Mouse (Mus musculus): ENCODE measurements around the gene Dnmt3a. TPM values are rescaled to one million over a fixed set of nuclear protein-coding genes. Genes with fewer than 3 reads are reported as not detected.

Gene Dnmt3a
- polyA plus RNA-seq, 1 experiment from 2014 or later: 61.9 TPM

DNA sequence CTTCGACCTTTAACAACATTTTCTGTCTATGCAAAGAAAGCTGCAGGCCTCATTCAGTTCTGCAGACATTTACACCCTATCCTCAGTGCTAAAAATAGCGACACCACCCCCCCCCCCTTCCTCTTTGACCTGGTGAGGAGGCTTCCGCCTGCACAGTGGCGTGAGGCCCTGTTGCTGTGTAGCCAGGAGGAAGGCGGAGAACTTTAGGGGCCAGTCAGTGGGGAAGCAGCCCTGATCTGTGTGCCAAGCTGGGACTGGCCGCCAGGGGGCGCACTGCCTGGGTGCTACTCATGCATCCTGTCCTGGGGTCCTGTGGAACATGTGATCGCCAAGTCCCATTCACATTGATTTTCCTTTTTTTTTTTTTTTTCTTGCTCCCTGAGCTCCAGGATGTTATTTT is 24.3 kb upstream of the Dnmt3a start:
- Histone ChIP-seq H3K4me3 (replicated peaks; ENCODE audit: low read length) (no peak overlapping the region), H3K4me1 (replicated peaks; ENCODE audit: control insufficient read depth, insufficient read depth, low read length) (peaks cover 46% of the 10 kb centered on the region), H3K27me3 (ENCODE audit: control insufficient read depth, insufficient read depth, low read length) (no peaks in the 10 kb centered on the region), H3K4me2 (replicated peaks) (no peak overlapping the region), H3K36me3 (replicated peaks; ENCODE audit: control insufficient read depth, insufficient read depth) (no peaks in the 10 kb centered on the region), H3K9me3 (ENCODE audit: control insufficient read depth, low read length) (no peaks in the 10 kb centered on the region), H3K27ac (peak overlapping the region; percentile 68), H3K9ac (no peak overlapping the region)
- DNase-seq (ENCODE audit: low spot score) (peak; percentile 76), ATAC-seq (ENCODE audit: low FRiP score) (peak; percentile 53; the same call in 1 of the 2 replicates)
- 16% methylated on average over 8 of the region's 8 CpGs for WGBS

GRCm38 (mm10) chr12:3783196-3783825 is 22.5 kb upstream of the Dnmt3a start:
- Histone ChIP-seq H3K4me1 (replicated peaks; ENCODE audit: control insufficient read depth, insufficient read depth, low read length) (peaks cover 52% of the 10 kb centered on the region), H3K4me3 (replicated peaks; ENCODE audit: low read length) (no peak overlapping the region), H3K9ac (no peak overlapping the region), H3K27ac (peak overlapping the region; percentile 80), H3K4me2 (replicated peaks) (no peak overlapping the region), H3K36me3 (replicated peaks; ENCODE audit: control insufficient read depth, insufficient read depth) (no peaks in the 10 kb centered on the region), H3K9me3 (ENCODE audit: control insufficient read depth, low read length) (no peaks in the 10 kb centered on the region), H3K27me3 (ENCODE audit: control insufficient read depth, insufficient read depth, low read length) (no peaks in the 10 kb centered on the region)
- ATAC-seq (ENCODE audit: low FRiP score): peak; percentile 55; the same call in 1 of the 2 replicates
- 43% methylated on average over 3 of the region's 3 CpGs for WGBS
- peak; percentile 59 for DNase-seq (ENCODE audit: low spot score)

DNA sequence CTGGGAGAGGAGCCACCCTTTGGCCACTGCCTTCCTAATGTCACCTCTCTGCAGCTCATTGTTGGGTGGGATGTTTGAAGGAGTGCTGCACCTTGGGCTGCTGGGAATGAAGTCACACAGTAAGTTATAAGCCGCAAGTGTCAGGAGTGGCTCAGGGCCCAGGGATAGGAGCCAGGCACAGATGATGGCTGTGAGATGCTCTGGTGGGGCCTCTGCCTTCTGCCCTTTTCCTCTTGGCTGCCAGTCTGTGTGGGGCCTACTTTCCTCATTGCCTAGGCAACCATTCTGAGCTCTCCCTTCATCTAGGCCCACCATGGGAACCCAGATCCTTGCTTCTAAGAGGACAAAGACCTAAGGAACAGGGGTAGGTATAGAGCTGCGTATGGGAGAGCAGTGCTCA is 21.5 kb upstream of the Dnmt3a start:
- ATAC-seq (ENCODE audit: low FRiP score) (no peak), DNase-seq (ENCODE audit: low spot score) (no peak)

DNA sequence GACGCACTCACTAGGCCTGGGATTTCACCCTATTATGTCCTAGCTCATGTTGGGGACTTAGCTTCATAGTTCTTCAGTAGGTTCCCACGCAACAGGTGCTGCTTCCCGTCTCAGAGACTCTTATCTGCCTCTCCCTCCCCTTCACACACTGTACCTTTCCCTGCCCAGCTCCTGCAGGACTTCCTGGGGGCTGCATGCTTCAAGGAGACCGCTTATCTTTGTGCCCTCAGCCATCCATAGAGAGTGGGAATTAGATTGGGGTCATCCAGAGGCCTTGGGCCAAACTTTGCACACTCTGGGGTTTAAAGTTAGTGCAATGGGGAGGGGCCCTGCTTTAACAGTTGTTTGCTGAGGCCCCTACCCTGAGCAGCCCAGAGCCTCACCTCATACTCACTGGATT is 21.1 kb upstream of the Dnmt3a start:
- no peaks in the 10 kb centered on the region for H3K9me3 ChIP-seq (ENCODE audit: control insufficient read depth, low read length)
- 74% methylated on average over 4 of the region's 4 CpGs for WGBS
- ATAC-seq (ENCODE audit: low FRiP score) (no peak), DNase-seq (ENCODE audit: low spot score) (no peak)
- H3K27ac ChIP-seq: no peak overlapping the region
- no peak overlapping the region for H3K4me3 ChIP-seq (replicated peaks; ENCODE audit: low read length)
- no peaks in the 10 kb centered on the region for H3K36me3 ChIP-seq (replicated peaks; ENCODE audit: control insufficient read depth, insufficient read depth)
- peaks cover 53% of the 10 kb centered on the region for H3K4me1 ChIP-seq (replicated peaks; ENCODE audit: control insufficient read depth, insufficient read depth, low read length)
- H3K9ac ChIP-seq: no peak overlapping the region
- H3K27me3 ChIP-seq (ENCODE audit: control insufficient read depth, insufficient read depth, low read length): no peaks in the 10 kb centered on the region
- no peak overlapping the region for H3K4me2 ChIP-seq (replicated peaks)

More for the DNA sequence above, 21.5 kb upstream of the Dnmt3a start:
- no peak overlapping the region for H3K27ac ChIP-seq
- H3K9me3 ChIP-seq (ENCODE audit: control insufficient read depth, low read length): no peaks in the 10 kb centered on the region
- no peaks in the 10 kb centered on the region for H3K27me3 ChIP-seq (ENCODE audit: control insufficient read depth, insufficient read depth, low read length)
- H3K4me1 ChIP-seq (replicated peaks; ENCODE audit: control insufficient read depth, insufficient read depth, low read length): peaks cover 53% of the 10 kb centered on the region
- 47% methylated on average over 2 of the region's 2 CpGs for WGBS
- no peak overlapping the region for H3K9ac ChIP-seq
- H3K36me3 ChIP-seq (replicated peaks; ENCODE audit: control insufficient read depth, insufficient read depth): no peaks in the 10 kb centered on the region
- no peak overlapping the region for H3K4me2 ChIP-seq (replicated peaks)
- no peak overlapping the region for H3K4me3 ChIP-seq (replicated peaks; ENCODE audit: low read length)

DNA sequence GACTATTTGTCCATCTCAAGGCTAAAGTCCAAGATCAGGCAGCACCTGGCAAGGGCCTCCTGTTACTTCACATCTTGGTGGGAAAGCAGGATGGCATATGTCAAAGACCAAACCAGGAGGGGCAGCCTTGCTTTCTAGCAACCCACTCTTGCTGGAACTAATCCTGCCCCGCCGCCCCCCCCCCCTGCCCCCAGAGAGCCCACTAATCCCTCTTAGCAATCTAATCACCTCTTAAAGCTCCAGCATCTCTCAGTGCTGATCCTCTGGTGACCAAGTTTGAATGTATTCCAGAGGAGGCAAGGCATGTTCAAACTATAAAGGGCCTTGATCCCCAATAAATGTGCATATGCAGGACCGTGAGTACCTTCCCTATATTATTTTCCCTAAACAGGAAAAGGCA is 18.8 kb upstream of the Dnmt3a start:
- Histone ChIP-seq H3K4me3 (replicated peaks; ENCODE audit: low read length) (no peak overlapping the region), H3K36me3 (replicated peaks; ENCODE audit: control insufficient read depth, insufficient read depth) (no peaks in the 10 kb centered on the region), H3K27ac (no peak overlapping the region), H3K9ac (no peak overlapping the region), H3K4me2 (replicated peaks) (no peak overlapping the region), H3K9me3 (ENCODE audit: control insufficient read depth, low read length) (no peaks in the 10 kb centered on the region), H3K4me1 (replicated peaks; ENCODE audit: control insufficient read depth, insufficient read depth, low read length) (peaks cover 37% of the 10 kb centered on the region), H3K27me3 (ENCODE audit: control insufficient read depth, insufficient read depth, low read length) (no peaks in the 10 kb centered on the region)
- DNase-seq (ENCODE audit: low spot score): no peak
- ATAC-seq (ENCODE audit: low FRiP score): no peak
- 32% methylated on average over 3 of the region's 3 CpGs for WGBS

DNA sequence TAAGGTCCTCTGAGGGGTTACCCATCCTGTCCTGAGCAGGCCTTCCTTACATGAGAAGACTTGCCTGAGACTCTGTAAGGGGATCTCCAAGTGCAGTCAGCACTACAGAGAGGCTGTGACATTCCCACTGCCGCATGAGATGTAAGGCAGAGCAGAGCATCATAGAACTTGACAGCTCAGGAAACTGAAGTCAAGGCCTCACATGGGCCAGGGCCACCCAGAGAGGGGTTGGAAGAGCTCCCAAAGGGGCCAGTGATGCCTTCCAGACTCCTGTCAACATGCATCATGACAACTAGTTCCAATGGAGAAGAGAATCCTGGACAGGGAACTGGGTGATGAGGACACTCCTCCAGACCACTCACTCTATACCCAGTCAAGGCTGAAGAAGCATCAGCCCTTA is 18.3 kb upstream of the Dnmt3a start:
- Histone ChIP-seq H3K4me2 (replicated peaks) (no peak overlapping the region), H3K9ac (no peak overlapping the region), H3K27ac (no peak overlapping the region), H3K4me3 (replicated peaks; ENCODE audit: low read length) (no peak overlapping the region), H3K4me1 (replicated peaks; ENCODE audit: control insufficient read depth, insufficient read depth, low read length) (peaks cover 32% of the 10 kb centered on the region), H3K36me3 (replicated peaks; ENCODE audit: control insufficient read depth, insufficient read depth) (no peaks in the 10 kb centered on the region), H3K9me3 (ENCODE audit: control insufficient read depth, low read length) (no peaks in the 10 kb centered on the region), H3K27me3 (ENCODE audit: control insufficient read depth, insufficient read depth, low read length) (no peaks in the 10 kb centered on the region)
- ATAC-seq (ENCODE audit: low FRiP score) (no peak), DNase-seq (ENCODE audit: low spot score) (no peak)
- WGBS: 61% methylated on average over 1 of the region's 1 CpGs

- Histone ChIP-seq H3K4me3 (replicated peaks; ENCODE audit: low read length) (no peak overlapping the region), H3K4me1 (replicated peaks; ENCODE audit: control insufficient read depth, insufficient read depth, low read length) (peaks cover 22% of the 10 kb centered on the region), H3K27ac (no peak overlapping the region), H3K36me3 (replicated peaks; ENCODE audit: control insufficient read depth, insufficient read depth) (no peaks in the 10 kb centered on the region), H3K4me2 (replicated peaks) (no peak overlapping the region), H3K27me3 (ENCODE audit: control insufficient read depth, insufficient read depth, low read length) (no peaks in the 10 kb centered on the region), H3K9ac (no peak overlapping the region), H3K9me3 (ENCODE audit: control insufficient read depth, low read length) (no peaks in the 10 kb centered on the region)
- ATAC-seq (ENCODE audit: low FRiP score): no peak
- DNase-seq (ENCODE audit: low spot score): no peak
- 70% methylated on average over 5 of the region's 5 CpGs for WGBS
These were observed 17.3 kb upstream of the Dnmt3a start for GRCm38 (mm10) chr12:3788421-3789051.

GRCm38 (mm10) chr12:3789626-3790185 is 16.1 kb upstream of the Dnmt3a start:
- Histone ChIP-seq H3K4me2 (replicated peaks) (no peak overlapping the region), H3K4me1 (replicated peaks; ENCODE audit: control insufficient read depth, insufficient read depth, low read length) (peaks cover 10% of the 10 kb centered on the region), H3K36me3 (replicated peaks; ENCODE audit: control insufficient read depth, insufficient read depth) (no peaks in the 10 kb centered on the region), H3K4me3 (replicated peaks; ENCODE audit: low read length) (no peak overlapping the region), H3K9me3 (ENCODE audit: control insufficient read depth, low read length) (no peaks in the 10 kb centered on the region), H3K27me3 (ENCODE audit: control insufficient read depth, insufficient read depth, low read length) (no peaks in the 10 kb centered on the region), H3K9ac (no peak overlapping the region), H3K27ac (no peak overlapping the region)
- WGBS: 73% methylated on average over 5 of the region's 5 CpGs
- ATAC-seq (ENCODE audit: low FRiP score): no peak
- no peak for DNase-seq (ENCODE audit: low spot score)

DNA sequence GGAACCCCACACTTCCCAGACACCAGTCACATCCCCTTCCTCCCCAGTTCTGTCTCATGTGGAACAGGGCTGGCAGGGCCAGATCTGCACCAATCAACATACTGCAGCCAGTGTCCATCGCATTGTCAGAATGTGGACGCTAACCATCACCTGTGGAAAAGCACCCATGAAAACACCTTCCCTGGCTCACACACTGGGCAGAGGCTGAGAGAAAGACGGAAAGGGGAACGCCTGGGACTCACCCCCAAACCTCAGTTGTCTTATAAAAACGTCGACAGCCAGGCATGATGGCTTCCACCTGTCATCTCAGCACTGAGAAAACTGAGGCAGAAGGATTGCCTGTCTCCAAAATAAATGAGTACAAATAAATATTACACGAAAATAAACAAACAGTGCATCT is 14.6 kb upstream of the Dnmt3a start:
- no peaks in the 10 kb centered on the region for H3K36me3 ChIP-seq (replicated peaks; ENCODE audit: control insufficient read depth, insufficient read depth)
- peaks cover 10% of the 10 kb centered on the region for H3K4me1 ChIP-seq (replicated peaks; ENCODE audit: control insufficient read depth, insufficient read depth, low read length)
- H3K4me2 ChIP-seq (replicated peaks): peak overlapping the region; percentile 61
- H3K27me3 ChIP-seq (ENCODE audit: control insufficient read depth, insufficient read depth, low read length): no peaks in the 10 kb centered on the region
- WGBS: 55% methylated on average over 7 of the region's 7 CpGs
- no peak for DNase-seq (ENCODE audit: low spot score)
- no peak for ATAC-seq (ENCODE audit: low FRiP score)
- no peak overlapping the region for H3K27ac ChIP-seq
- no peaks in the 10 kb centered on the region for H3K9me3 ChIP-seq (ENCODE audit: control insufficient read depth, low read length)
- H3K9ac ChIP-seq: peak overlapping the region; percentile 32; the same call in 1 of the 2 replicates
- peak overlapping the region; percentile 25 for H3K4me3 ChIP-seq (replicated peaks; ENCODE audit: low read length)
